Mouse (Mus musculus) ES-E14 (cell line): ENCODE measurements around the gene Vps35l.

ENCODE experiments used
- CHD2 ChIP-seq: IDR thresholded peaks from 2 replicates; pipeline ENCODE4 v1.6.1; 2014; ENCODE audit warnings: mild to moderate bottlenecking, low read depth, low read length, inconsistent platforms
- HCFC1 ChIP-seq: IDR thresholded peaks from 2 replicates; pipeline ENCODE4 v1.6.1; 2012; ENCODE audit warnings: low read length, inconsistent platforms, borderline replicate concordance; ENCODE audit not compliant: insufficient read depth
- MAFK ChIP-seq: IDR thresholded peaks from 2 replicates; pipeline ENCODE4 v1.6.1; 2014; ENCODE audit warnings: mild to moderate bottlenecking, low read depth, low read length, inconsistent platforms; ENCODE audit not compliant: insufficient read depth
- ZC3H11A ChIP-seq: IDR thresholded peaks from 2 replicates; pipeline ENCODE4 v1.6.1; 2012; ENCODE audit warnings: low read depth, mild to moderate bottlenecking, inconsistent platforms, low read length, borderline replicate concordance
- ZNF384 ChIP-seq: IDR thresholded peaks from 2 replicates; pipeline ENCODE4 v1.6.1; 2012; ENCODE audit warnings: low read depth, low read length, inconsistent platforms

GRCm38 (mm10) chr7:118801791-118802190, 61.8 kb downstream of the Vps35l start:
- TF ChIP-seq HCFC1 (no peak), ZNF384 (no peak), MAFK (no peak), ZC3H11A (no peak), CHD2 (no peak)
